Mouse (Mus musculus) ES-E14 (cell line): ENCODE measurements at regions not wholly inside any gene's neighbourhood (a gene's known extent, or its start where the extent isn't known, plus 50 kb on each side); places are given as distances from the start of the nearest gene placed in this dataset.

Experiments
- DNase-seq: peaks from one replicate; pipeline ENCODE4 v3.0.0-alpha.2; 2013; ENCODE audit warnings: low read depth, low spot score
- H3K27ac ChIP-seq: 2 replicates; pipeline ENCODE4 v1.5.1; 2012; ENCODE audit warnings: low read depth, mild to moderate bottlenecking, low read length, moderate library complexity, mixed read lengths; ENCODE audit not compliant: poor library complexity, insufficient read depth, severe bottlenecking
- H3K36me3 ChIP-seq: 2 replicates; pipeline ENCODE4 v1.6.1; 2012; ENCODE audit warnings: mild to moderate bottlenecking, low read length, moderate library complexity, mixed read lengths; ENCODE audit not compliant: control insufficient read depth, poor library complexity, insufficient read depth, severe bottlenecking
- H3K4me1 ChIP-seq, 2 experiments: fragments of 150-350 bp in 1 of 2; sonication (generic) in 1 of 2; 2 replicates each; pipeline ENCODE4 v1.6.1; 2012; ENCODE audit warnings: low read length in 2 of 2, mild to moderate bottlenecking in 1 of 2, mixed read lengths in 1 of 2; ENCODE audit not compliant: control insufficient read depth in 2 of 2, insufficient read depth in 2 of 2, poor library complexity in 1 of 2
- H3K4me3 ChIP-seq, 2 experiments: fragments of 150-350 bp in 1 of 2; sonication (generic) in 1 of 2; 2 replicates each; pipeline ENCODE4 v1.5.1; 2012; ENCODE audit warnings: low read length in 2 of 2, low read depth in 1 of 2, mild to moderate bottlenecking in 1 of 2, mixed read lengths in 1 of 2; ENCODE audit not compliant: insufficient read depth in 1 of 2, poor library complexity in 1 of 2, severe bottlenecking in 1 of 2
- H3K9ac ChIP-seq: 2 replicates; pipeline ENCODE4 v1.6.1; 2012; ENCODE audit warnings: low read depth, mild to moderate bottlenecking, low read length, mixed read lengths; ENCODE audit not compliant: poor library complexity, insufficient read depth, severe bottlenecking
- H3K9me3 ChIP-seq: fragments of 150-350 bp; sonication (generic); 2 replicates; pipeline ENCODE4 v1.6.1; 2012; ENCODE audit warnings: low read depth, mild to moderate bottlenecking, low read length; ENCODE audit not compliant: control insufficient read depth, insufficient read depth
- CHD2 ChIP-seq: IDR thresholded peaks from 2 replicates; pipeline ENCODE4 v1.6.1; 2014; ENCODE audit warnings: mild to moderate bottlenecking, low read depth, low read length, inconsistent platforms
- HCFC1 ChIP-seq: IDR thresholded peaks from 2 replicates; pipeline ENCODE4 v1.6.1; 2012; ENCODE audit warnings: low read length, inconsistent platforms, borderline replicate concordance; ENCODE audit not compliant: insufficient read depth
- MAFK ChIP-seq: IDR thresholded peaks from 2 replicates; pipeline ENCODE4 v1.6.1; 2014; ENCODE audit warnings: mild to moderate bottlenecking, low read depth, low read length, inconsistent platforms; ENCODE audit not compliant: insufficient read depth
- ZC3H11A ChIP-seq: IDR thresholded peaks from 2 replicates; pipeline ENCODE4 v1.6.1; 2012; ENCODE audit warnings: low read depth, mild to moderate bottlenecking, inconsistent platforms, low read length, borderline replicate concordance
- ZNF384 ChIP-seq: IDR thresholded peaks from 2 replicates; pipeline ENCODE4 v1.6.1; 2012; ENCODE audit warnings: low read depth, low read length, inconsistent platforms
- in situ Hi-C, 2 experiments: fragments of 600-800 bp; cut with MboI; formaldehyde crosslinking; loops; one replicate each; pipeline ENCODE4 v1.15.1; 2025; ENCODE audit warnings: low sequenced_read_pairs in 2 of 2, inconsistent platforms in 1 of 2; ENCODE audit not compliant: unreplicated experiment in 2 of 2

- H3K9me3 ChIP-seq = no peaks in the 10 kb centered on the region
- no peaks in the 10 kb centered on the region for H3K36me3 ChIP-seq
- no peak for DNase-seq
- H3K27ac ChIP-seq = no peak overlapping the region
- no peak overlapping the region for H3K4me3 ChIP-seq
- in situ Hi-C loops = no loop called here
- no peaks in the 10 kb centered on the region for H3K4me1 ChIP-seq
- no peak overlapping the region for H3K9ac ChIP-seq
- TF ChIP-seq ZC3H11A (no peak), ZNF384 (no peak), MAFK (no peak), HCFC1 (no peak), CHD2 (no peak)
Observed at GRCm38 (mm10) chr15:40436688-40437087, 302.5 kb downstream of the 9330182O14Rik start.

- in situ Hi-C loops = no loop called here
Observed at GRCm38 (mm10) chr15:40439827-40440226, 305.7 kb downstream of the 9330182O14Rik start.

GRCm38 (mm10) chr15:40448623-40449022 is 314.5 kb downstream of the 9330182O14Rik start:
- in situ Hi-C loops = no loop called here
- H3K27ac ChIP-seq = no peak overlapping the region
- no peak for TF ChIP-seq ZNF384
- TF ChIP-seq CHD2 = no peak
- TF ChIP-seq HCFC1 = no peak
- no peak for TF ChIP-seq ZC3H11A
- TF ChIP-seq MAFK = no peak
- no peak for DNase-seq
- no peaks in the 10 kb centered on the region for H3K9me3 ChIP-seq
- H3K9ac ChIP-seq = no peak overlapping the region
- no peaks in the 10 kb centered on the region for H3K4me1 ChIP-seq
- no peaks in the 10 kb centered on the region for H3K36me3 ChIP-seq
- no peak overlapping the region for H3K4me3 ChIP-seq

More at GRCm38 (mm10) chr15:40439827-40440226, 305.7 kb downstream of the 9330182O14Rik start:
- H3K9me3 ChIP-seq = no peaks in the 10 kb centered on the region
- H3K9ac ChIP-seq = no peak overlapping the region
- TF ChIP-seq MAFK = no peak
- TF ChIP-seq ZNF384 = no peak
- TF ChIP-seq CHD2 = no peak
- no peak for TF ChIP-seq HCFC1
- TF ChIP-seq ZC3H11A = no peak
- H3K4me1 ChIP-seq = no peaks in the 10 kb centered on the region
- no peak overlapping the region for H3K4me3 ChIP-seq
- no peaks in the 10 kb centered on the region for H3K36me3 ChIP-seq
- no peak overlapping the region for H3K27ac ChIP-seq
- DNase-seq = no peak

- H3K4me1 ChIP-seq = no peaks in the 10 kb centered on the region
- in situ Hi-C loops = no loop called here
- no peaks in the 10 kb centered on the region for H3K9me3 ChIP-seq
- no peak for DNase-seq
- H3K36me3 ChIP-seq = no peaks in the 10 kb centered on the region
- TF ChIP-seq HCFC1 = no peak
- no peak for TF ChIP-seq MAFK
- TF ChIP-seq CHD2 = no peak
- TF ChIP-seq ZNF384 = no peak
- TF ChIP-seq ZC3H11A = no peak
- H3K4me3 ChIP-seq = no peak overlapping the region
- no peak overlapping the region for H3K9ac ChIP-seq
- no peak overlapping the region for H3K27ac ChIP-seq
Observed at GRCm38 (mm10) chr15:40453235-40453634, 319.1 kb downstream of the 9330182O14Rik start.

GRCm38 (mm10) chr15:40475659-40476355 is 341.6 kb downstream of the 9330182O14Rik start:
- TF ChIP-seq MAFK (no peak), ZC3H11A (no peak), ZNF384 (no peak), CHD2 (no peak), HCFC1 (no peak)
- DNase-seq = no peak

More at GRCm38 (mm10) chr15:40475659-40476355, 341.6 kb downstream of the 9330182O14Rik start:
- Histone ChIP-seq H3K27ac (no peak overlapping the region), H3K36me3 (no peaks in the 10 kb centered on the region), H3K9me3 (no peaks in the 10 kb centered on the region), H3K4me1 (no peaks in the 10 kb centered on the region), H3K9ac (no peak overlapping the region), H3K4me3 (no peak overlapping the region)
- in situ Hi-C loops = no loop called here
